Mouse (Mus musculus): ENCODE measurements at regions not wholly inside any gene's neighbourhood (a gene's known extent, or its start where the extent isn't known, plus 50 kb on each side); places are given as distances from the start of the nearest gene placed in this dataset.

GRCm38 (mm10) chr3:147278602-147279001, 426.4 kb downstream of the Ttll7 start:
- DNase-seq (ENCODE audit: low spot score), result no peak

GRCm38 (mm10) chr3:147283724-147284123, 431.6 kb downstream of the Ttll7 start:
- no peak for DNase-seq (ENCODE audit: low spot score)

GRCm38 (mm10) chr3:147284357-147284756, 432.2 kb downstream of the Ttll7 start:
- DNase-seq (ENCODE audit: low spot score), result no peak

GRCm38 (mm10) chr3:147285496-147285895, 433.3 kb downstream of the Ttll7 start:
- no peak for DNase-seq (ENCODE audit: low spot score)

- DNase-seq (ENCODE audit: low spot score), result no peak
Observed at GRCm38 (mm10) chr3:147287503-147287902, 435.3 kb downstream of the Ttll7 start.

- DNase-seq (ENCODE audit: low spot score), result no peak
Observed at GRCm38 (mm10) chr3:147291696-147292327, 439.6 kb downstream of the Ttll7 start.

- no peak for DNase-seq (ENCODE audit: low spot score)
Observed at GRCm38 (mm10) chr3:147298065-147298464, 445.9 kb downstream of the Ttll7 start.

- DNase-seq (ENCODE audit: low spot score), result no peak
Observed at GRCm38 (mm10) chr3:147325522-147325921, 473.4 kb downstream of the Ttll7 start.

- no peak for DNase-seq (ENCODE audit: low spot score)
Observed at GRCm38 (mm10) chr3:147334301-147334700, 482.1 kb downstream of the Ttll7 start.

GRCm38 (mm10) chr3:147335286-147335685, 483.1 kb downstream of the Ttll7 start:
- DNase-seq (ENCODE audit: low spot score), result no peak

- no peak for DNase-seq (ENCODE audit: low spot score)
Observed at GRCm38 (mm10) chr3:147339427-147339826, 487.3 kb downstream of the Ttll7 start.

- no peak for DNase-seq (ENCODE audit: low spot score)
Observed at GRCm38 (mm10) chr3:147347278-147348039, 495.3 kb downstream of the Ttll7 start.

GRCm38 (mm10) chr3:147387077-147387476, 534.9 kb downstream of the Ttll7 start:
- DNase-seq (ENCODE audit: low spot score), result no peak

GRCm38 (mm10) chr3:147398298-147398697, 546.1 kb downstream of the Ttll7 start:
- DNase-seq (ENCODE audit: low spot score), result no peak

GRCm38 (mm10) chr3:147412274-147412673, 560.1 kb downstream of the Ttll7 start:
- no peak for DNase-seq (ENCODE audit: low spot score)

GRCm38 (mm10) chr3:147416926-147417325, 564.8 kb downstream of the Ttll7 start:
- no peak for DNase-seq (ENCODE audit: low spot score)

GRCm38 (mm10) chr3:147419129-147419528, 567.0 kb downstream of the Ttll7 start:
- DNase-seq (ENCODE audit: low spot score), result no peak

GRCm38 (mm10) chr3:147422196-147422595, 570.0 kb downstream of the Ttll7 start:
- DNase-seq (ENCODE audit: low spot score), result no peak

GRCm38 (mm10) chr3:147423895-147424575, 571.9 kb downstream of the Ttll7 start:
- no peak for DNase-seq (ENCODE audit: low spot score)

GRCm38 (mm10) chr3:147428837-147429236, 576.7 kb downstream of the Ttll7 start:
- DNase-seq (ENCODE audit: low spot score), result no peak

GRCm38 (mm10) chr3:147442925-147443690, 590.9 kb downstream of the Ttll7 start:
- DNase-seq (ENCODE audit: low spot score), result no peak

- no peak for DNase-seq (ENCODE audit: low spot score)
Observed at GRCm38 (mm10) chr3:147443691-147443960, 591.5 kb downstream of the Ttll7 start.

Data from layer of hippocampus, adult 11-12 months (tissue).